Mouse (Mus musculus) kidney, adult 2 months (tissue): ENCODE measurements around the gene Gm11127. TPM values are rescaled to one million over a fixed set of nuclear protein-coding genes. Genes with fewer than 3 reads are reported as not detected.
A peak's percentile ranks its signal among the peaks of the same experiment; 100 is the strongest.

Experiments
- DNase-seq: peaks from one replicate; pipeline ENCODE4 v3.0.0; 2021
- H3K27ac ChIP-seq: fragments of 200-500 bp; 2 replicates; pipeline ENCODE4 v1.5.1; 2012; ENCODE audit warnings: low read depth, low read length, control low read depth, inconsistent platforms; ENCODE audit not compliant: insufficient read depth
- H3K27me3 ChIP-seq: fragments of 200-500 bp; replicated peaks from 2 replicates; pipeline ENCODE4 v1.6.1; 2012; ENCODE audit warnings: mild to moderate bottlenecking, moderate library complexity, low read length, inconsistent platforms; ENCODE audit not compliant: control insufficient read depth, insufficient read depth
- H3K36me3 ChIP-seq: fragments of 200-500 bp; 2 replicates; pipeline ENCODE4 v1.6.1; 2012; ENCODE audit warnings: mild to moderate bottlenecking, moderate library complexity, low read length, inconsistent platforms; ENCODE audit not compliant: control insufficient read depth, insufficient read depth
- H3K4me1 ChIP-seq: fragments of 200-500 bp; 2 replicates; pipeline ENCODE4 v1.6.1; 2011; ENCODE audit warnings: low read length; ENCODE audit not compliant: control insufficient read depth, insufficient read depth
- H3K4me3 ChIP-seq: fragments of 200-500 bp; 2 replicates; pipeline ENCODE4 v1.5.1; 2011; ENCODE audit warnings: mild to moderate bottlenecking, low read depth, low read length, control low read depth; ENCODE audit not compliant: insufficient read depth
- CTCF ChIP-seq: fragments of 200-500 bp; conservative IDR thresholded peaks from 2 replicates; pipeline ENCODE4 v1.5.1; 2011; ENCODE audit warnings: low read depth, mild to moderate bottlenecking, control low read depth, low read length, moderate library complexity, mixed read lengths; ENCODE audit not compliant: insufficient read depth, insufficient read length
- POLR2A ChIP-seq: fragments of 200-500 bp; IDR thresholded peaks from one replicate; pipeline ENCODE4 v1.6.1; 2011; ENCODE audit warnings: low read depth, low read length, control low read depth
- WGBS: fragments of 180-500 bp; shearing (Covaris S2); methylation state at CpG from one replicate; pipeline ENCODE4 v1.1.7; 2018; 5-methylcytosine and 5-hydroxymethylcytosine counted together
- polyA plus RNA-seq: library from polyadenylated mRNA; depleted of rRNA; stranded (reverse); fragments of >200 nt; gene quantifications from 2 replicates; pipeline ENCODE4 v1.2.3, GENCODE M21; 2012; rRNA removed

Gene Gm11127
- polyA plus RNA-seq, 1 experiment, result 14.8 TPM

DNA sequence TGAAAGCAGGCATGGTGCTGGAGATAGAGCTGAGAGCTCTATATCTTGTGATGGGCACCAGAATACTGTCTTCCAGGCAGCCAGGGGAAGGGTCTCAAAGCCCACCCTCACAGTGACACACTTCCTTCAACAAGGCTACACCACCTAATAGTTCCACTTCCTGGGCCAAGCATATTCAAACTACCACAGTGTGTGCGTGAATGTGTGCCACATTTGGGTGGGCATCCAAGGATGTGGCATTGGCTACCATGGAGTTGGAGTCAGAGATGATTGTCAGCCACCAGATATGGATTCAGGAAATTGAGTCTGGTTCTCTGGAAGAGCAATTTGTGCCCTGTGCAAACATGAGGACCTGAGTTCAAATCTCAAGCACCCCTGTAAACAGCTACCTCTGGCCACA is 36.9 kb downstream of the Gm11127 start:
- no peak for DNase-seq
- H3K4me1 ChIP-seq, result no peaks in the 10 kb centered on the region; the same call in 1 of the 2 replicates
- TF ChIP-seq CTCF, result no peak
- no peak for TF ChIP-seq POLR2A
- H3K27ac ChIP-seq, result peak overlapping the region; percentile 33
- no peaks in the 10 kb centered on the region for H3K36me3 ChIP-seq
- WGBS, result 93% methylated on average over 1 of the region's 1 CpGs
- H3K4me3 ChIP-seq, result no peak overlapping the region
- H3K27me3 ChIP-seq, result no peaks in the 10 kb centered on the region

DNA sequence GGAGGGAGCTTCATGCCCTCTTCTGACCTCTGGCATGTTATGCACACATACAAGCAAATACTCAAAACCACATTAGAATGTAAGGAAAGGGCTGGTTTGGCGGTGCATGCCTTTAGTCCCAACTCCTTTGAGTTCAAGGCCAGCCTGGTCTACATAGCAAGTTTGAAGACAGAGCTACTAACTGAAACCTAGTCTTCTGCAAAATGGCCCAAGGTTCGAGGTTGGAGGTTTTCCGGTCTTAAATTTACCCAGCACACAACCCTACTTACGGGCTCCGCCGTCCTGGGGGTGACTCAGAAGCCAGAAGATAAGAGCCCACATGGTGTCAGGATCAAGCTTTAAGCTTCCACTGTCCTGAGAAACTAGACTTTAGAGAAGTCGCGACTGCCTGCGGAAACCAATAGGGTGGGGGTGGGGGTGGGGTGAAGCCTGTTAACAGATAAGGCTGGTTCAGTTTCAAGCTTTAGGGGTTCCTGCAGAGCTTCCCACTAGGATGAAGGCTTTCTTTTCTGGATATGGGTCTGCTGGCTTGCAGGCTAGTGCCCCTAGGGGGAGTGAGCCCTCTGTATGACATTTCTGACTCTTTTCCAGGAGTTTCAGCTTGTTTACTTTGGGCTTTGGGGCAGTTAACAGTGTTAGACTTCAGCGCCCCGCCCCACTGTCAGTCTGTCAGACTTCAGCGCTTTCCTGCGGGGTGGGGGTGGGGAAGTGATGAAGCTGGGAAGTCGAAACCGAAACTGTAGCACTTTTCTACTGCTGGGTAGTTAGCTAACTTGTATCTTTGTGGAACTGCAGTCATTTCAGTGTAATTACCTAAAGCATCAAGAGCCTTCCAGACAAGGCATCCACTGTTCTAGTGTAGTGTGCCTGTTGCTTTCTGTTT is 37.7 kb downstream of the Gm11127 start, which contains the start of gene H2-T24:
H2-T24 (minus strand) TSS at position 370 of the 883 bp plus-strand sequence.
- TF ChIP-seq CTCF, result peak; percentile 25; the same call in 1 of the 2 replicates
- TF ChIP-seq POLR2A, result no peak
- 25% methylated on average over 15 of the region's 15 CpGs for WGBS
- H3K27me3 ChIP-seq, result no peaks in the 10 kb centered on the region

DNA sequence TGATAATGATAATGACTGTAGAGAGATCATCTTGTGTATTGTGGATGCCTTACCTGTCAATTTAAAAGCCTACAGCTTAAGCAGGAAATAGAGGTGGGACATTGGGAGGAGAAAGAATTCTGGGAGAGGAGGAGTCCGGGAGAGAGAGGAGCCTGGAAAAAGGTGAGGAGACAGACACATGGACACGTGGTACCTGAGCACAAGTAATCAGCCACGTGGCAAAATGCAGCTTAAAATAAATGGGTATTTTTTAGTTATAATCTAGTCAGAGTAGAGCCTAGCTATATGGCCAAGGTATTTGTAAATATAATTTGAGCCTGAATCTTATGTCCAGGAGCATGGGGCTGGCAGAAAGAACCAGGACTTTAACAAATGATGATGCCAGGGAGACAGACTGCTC is 38.7 kb downstream of the Gm11127 start:
- Histone ChIP-seq H3K27me3 (no peaks in the 10 kb centered on the region), H3K4me3 (peak overlapping the region; percentile 53), H3K4me1 (no peaks in the 10 kb centered on the region; the same call in 1 of the 2 replicates), H3K36me3 (no peaks in the 10 kb centered on the region), H3K27ac (peak overlapping the region; percentile 87)
- DNase-seq, result no peak
- no peak for TF ChIP-seq POLR2A
- no peak for TF ChIP-seq CTCF
- WGBS, result 49% methylated on average over 3 of the region's 3 CpGs

More for the DNA sequence above, 37.7 kb downstream of the Gm11127 start, which contains the start of gene H2-T24:
- H3K4me3 ChIP-seq, result peak within 1 kb of the TSS; percentile 53
- peak; percentile 93 for DNase-seq
- peak within 1 kb of the TSS; percentile 87 for H3K27ac ChIP-seq
- no peaks in the 10 kb centered on the region for H3K36me3 ChIP-seq
- H3K4me1 ChIP-seq, result no peaks in the 10 kb centered on the region; the same call in 1 of the 2 replicates

DNA sequence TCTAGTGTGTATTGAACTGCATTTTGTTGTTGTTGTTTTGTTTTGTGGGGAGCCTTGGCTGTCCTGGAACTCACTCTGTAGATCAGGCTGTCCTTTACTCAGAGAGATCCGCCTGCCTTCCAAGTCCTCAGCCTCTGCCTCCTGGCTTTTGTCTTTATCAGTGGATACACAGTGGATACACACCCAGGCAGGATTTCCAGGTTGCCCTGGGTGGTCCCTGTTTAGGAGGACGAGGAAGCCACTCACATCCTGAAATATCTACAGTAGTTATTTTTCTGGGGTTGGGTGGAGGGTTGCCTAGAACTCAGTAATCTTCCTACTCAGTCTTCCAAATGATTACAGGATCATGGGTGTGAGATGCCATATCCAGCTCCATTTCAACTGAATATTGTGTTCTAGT is 39.2 kb downstream of the Gm11127 start:
- Histone ChIP-seq H3K27ac (no peak overlapping the region), H3K4me3 (no peak overlapping the region), H3K27me3 (no peaks in the 10 kb centered on the region), H3K36me3 (no peaks in the 10 kb centered on the region), H3K4me1 (no peaks in the 10 kb centered on the region; the same call in 1 of the 2 replicates)
- peak; percentile 85 for DNase-seq
- TF ChIP-seq CTCF (no peak), POLR2A (no peak)
- 61% methylated on average over 2 of the region's 2 CpGs for WGBS

DNA sequence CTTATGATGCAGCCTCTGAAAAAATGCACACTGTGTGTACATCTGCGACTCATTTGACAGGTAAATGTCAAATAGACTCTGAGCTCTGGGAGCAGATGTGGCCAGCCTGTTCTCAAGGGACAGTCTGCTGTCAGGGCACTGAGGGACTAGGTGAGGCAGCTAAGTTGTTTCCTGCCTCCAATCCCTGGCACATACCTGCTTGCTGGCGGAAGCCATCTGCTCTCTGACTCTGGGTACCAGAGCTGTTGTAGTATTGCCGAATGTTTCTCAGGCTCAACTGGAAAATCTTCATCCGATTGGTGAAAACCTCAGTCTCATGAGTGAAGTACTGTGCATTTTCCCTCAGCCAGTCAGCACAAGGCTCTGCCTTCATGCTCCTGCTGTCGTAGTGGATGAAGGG is 41.1 kb downstream of the Gm11127 start:
- WGBS, result 89% methylated on average over 5 of the region's 5 CpGs
- Histone ChIP-seq H3K27me3 (no peaks in the 10 kb centered on the region), H3K27ac (no peak overlapping the region), H3K4me1 (no peaks in the 10 kb centered on the region; the same call in 1 of the 2 replicates), H3K4me3 (no peak overlapping the region), H3K36me3 (no peaks in the 10 kb centered on the region)
- DNase-seq, result no peak
- TF ChIP-seq CTCF (no peak), POLR2A (no peak)

DNA sequence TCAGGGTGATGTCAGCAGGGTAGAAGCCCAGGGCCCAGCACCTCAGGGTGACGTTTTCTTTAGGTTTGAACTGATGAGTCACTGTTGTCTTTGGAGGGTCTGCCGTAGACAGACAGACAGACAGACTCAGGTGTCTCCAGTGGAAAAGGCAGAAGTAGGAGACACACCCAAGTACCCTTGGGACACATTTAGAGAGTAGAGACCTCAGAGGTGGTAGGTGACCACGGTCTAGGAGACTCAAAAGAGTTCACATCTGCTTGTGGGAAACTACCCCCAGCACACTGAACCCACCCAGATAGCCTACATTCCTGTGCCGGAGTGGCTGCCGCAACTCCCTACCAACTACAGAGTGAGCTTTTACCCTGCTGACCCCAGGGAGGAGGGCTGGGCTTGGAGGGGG is 43.2 kb downstream of the Gm11127 start:
- Histone ChIP-seq H3K4me3 (no peak overlapping the region), H3K4me1 (no peaks in the 10 kb centered on the region), H3K27me3 (no peaks in the 10 kb centered on the region), H3K27ac (no peak overlapping the region), H3K36me3 (no peaks in the 10 kb centered on the region)
- no peak for DNase-seq
- TF ChIP-seq POLR2A (no peak), CTCF (no peak)
- 90% methylated on average over 5 of the region's 5 CpGs for WGBS

Other genes with a start within 250 kb of the Gm11127 start
- 26.3 and 28.4 TPM in 2 replicates for gene Ier3, start 236.7 kb downstream of the Gm11127 start, polyA plus RNA-seq
- 45.3 and 45.7 TPM in 2 replicates for gene Flot1, start 235.1 kb downstream of the Gm11127 start, polyA plus RNA-seq
- gene Tubb5, start 220.1 kb downstream of the Gm11127 start, polyA plus RNA-seq, result 98.9 and 109 TPM in 2 replicates
- gene Mdc1, start 216.9 kb downstream of the Gm11127 start, polyA plus RNA-seq, result 5.7 TPM in 2 replicates
- gene Nrm, start 197.1 kb downstream of the Gm11127 start, polyA plus RNA-seq, result 4.0 and 6.3 TPM in 2 replicates
- 12.4 and 17.8 TPM in 2 replicates for gene Ppp1r18, start 192.8 kb downstream of the Gm11127 start, polyA plus RNA-seq
- 50.1 and 65.0 TPM in 2 replicates for gene Dhx16, start 178.6 kb downstream of the Gm11127 start, polyA plus RNA-seq
- gene 2310061I04Rik, start 160.9 kb downstream of the Gm11127 start, polyA plus RNA-seq, result 118 and 132 TPM in 2 replicates
- 42.9 and 54.6 TPM in 2 replicates for gene Atat1, start 148.3 kb downstream of the Gm11127 start, polyA plus RNA-seq
- gene Mrps18b, start 142.0 kb downstream of the Gm11127 start, polyA plus RNA-seq, result 91.4 and 94.1 TPM in 2 replicates
- 24.3 and 26.6 TPM in 2 replicates for gene Ppp1r10, start 141.9 kb downstream of the Gm11127 start, polyA plus RNA-seq
- gene Abcf1, start 88.6 kb downstream of the Gm11127 start, polyA plus RNA-seq, result 59.4 and 63.6 TPM in 2 replicates
- gene Gnl1, start 78.5 kb downstream of the Gm11127 start, polyA plus RNA-seq, result 20.5 and 23.8 TPM in 2 replicates
- 18.5 and 19.0 TPM in 2 replicates for gene Prr3, start 78.1 kb downstream of the Gm11127 start, polyA plus RNA-seq
- 3.5 and 5.4 TPM in 2 replicates for gene H2-T24, start 37.8 kb downstream of the Gm11127 start, polyA plus RNA-seq
- 174 and 175 TPM in 2 replicates for gene H2-T23, start 25.5 kb downstream of the Gm11127 start, polyA plus RNA-seq
- 70.6 and 73.2 TPM in 2 replicates for gene H2-T22, start 15.6 kb downstream of the Gm11127 start, polyA plus RNA-seq
- gene Gm6034, start 15.4 kb downstream of the Gm11127 start, polyA plus RNA-seq, result not detected in 2 replicates
- gene Gm19684, start 63.3 kb upstream of the Gm11127 start, polyA plus RNA-seq, result 0.15 and 0.36 TPM in 2 replicates
- 0.19 TPM in 1 of 2 replicates, not detected in the other for gene Gm7030, start 71.1 kb upstream of the Gm11127 start, polyA plus RNA-seq
- 0.14 TPM in 1 of 2 replicates, not detected in the other for gene Gm8909, start 110.2 kb upstream of the Gm11127 start, polyA plus RNA-seq
- gene H2-T3, start 131.9 kb upstream of the Gm11127 start, polyA plus RNA-seq, result not detected in 2 replicates
- 101 and 122 TPM in 2 replicates for gene Rpp21, start 199.7 kb upstream of the Gm11127 start, polyA plus RNA-seq
- 11.1 and 11.4 TPM in 2 replicates for gene Trim39, start 213.9 kb upstream of the Gm11127 start, polyA plus RNA-seq
- gene H2-M10.2, start 228.1 kb upstream of the Gm11127 start, polyA plus RNA-seq, result not detected in 2 replicates